Mouse (Mus musculus) testis, adult 2 months (tissue): Measurements from ENCODE around the gene Tk1.

Source experiments
- CTCF ChIP-seq: fragments of 200-500 bp; IDR thresholded peaks from 2 replicates; pipeline ENCODE4 v1.5.1; 2012; ENCODE audit warnings: low read depth, mild to moderate bottlenecking, inconsistent platforms, low read length, moderate library complexity; ENCODE audit not compliant: control insufficient read depth, insufficient read depth, insufficient replicate concordance
- POLR2A ChIP-seq: fragments of 200-500 bp; IDR thresholded peaks from 2 replicates; pipeline ENCODE4 v1.6.1; 2012; ENCODE audit warnings: low read depth, mild to moderate bottlenecking, inconsistent platforms, low read length, moderate library complexity; ENCODE audit not compliant: control insufficient read depth

DNA sequence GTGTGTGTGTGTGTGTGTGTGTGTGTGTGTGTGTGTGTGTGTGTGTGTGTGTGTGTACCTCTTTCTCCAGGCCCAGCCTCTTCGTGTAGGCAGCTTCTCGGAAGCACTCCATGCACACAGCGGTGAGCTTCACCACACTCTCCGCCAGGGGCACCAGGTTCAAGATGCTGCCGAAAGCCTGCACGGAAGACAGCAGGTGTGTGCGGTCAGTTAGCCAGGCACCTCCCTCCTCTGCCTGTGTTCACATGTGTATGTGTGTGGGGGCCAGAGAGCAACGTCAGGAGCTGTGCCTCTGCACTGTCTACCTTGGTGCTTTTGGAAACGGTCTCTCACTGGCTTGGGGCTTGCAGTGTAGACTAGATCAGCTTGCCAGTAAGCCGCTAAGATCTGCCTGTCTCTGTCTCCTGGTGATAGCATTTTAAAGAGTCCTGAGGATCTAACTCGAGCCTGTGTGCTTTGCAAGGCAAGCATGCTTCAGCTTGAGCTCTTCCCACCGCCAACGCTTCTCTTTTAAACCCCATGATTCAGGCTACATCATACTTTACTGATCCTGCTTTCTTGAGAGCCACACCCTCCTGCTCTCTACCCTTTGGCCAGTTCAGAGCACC is 9.4 kb downstream of the Tk1 start:
- TF ChIP-seq POLR2A (no peak), CTCF (no peak)
